Mouse (Mus musculus) large intestine, adult 2 months (tissue): ENCODE results near the gene Hes2. TPM values are rescaled to one million over a fixed set of nuclear protein-coding genes. Genes with fewer than 3 reads are reported as not detected.

Experiments
- DNase-seq: peaks from one replicate; pipeline ENCODE4 v3.0.0-alpha.2; 2012; ENCODE audit warnings: low read depth, low spot score
- WGBS: fragments of 180-500 bp; shearing (Covaris S2); methylation state at CpG from one replicate; pipeline ENCODE4 v1.1.7; 2018; 5-methylcytosine and 5-hydroxymethylcytosine counted together
- polyA plus RNA-seq: library from polyadenylated mRNA; depleted of rRNA; stranded (reverse); fragments of >200 nt; gene quantifications from 2 replicates; pipeline ENCODE4 v1.2.3, GENCODE M21; 2012; rRNA removed

Hes2 gene
- polyA plus RNA-seq: 7.5 and 17.1 TPM in 2 replicates

GRCm38 (mm10) chr4:152158585-152159284, at the start of gene Hes2:
Hes2 (plus strand) TSS chr4:152158867.
- DNase-seq: no peak
- WGBS: 2% methylated on average over 35 of the region's 35 CpGs

GRCm38 (mm10) chr4:152109509-152109908, 49.2 kb upstream of the Hes2 start:
- WGBS: 71% methylated on average over 3 of the region's 3 CpGs
- DNase-seq: no peak

GRCm38 (mm10) chr4:152110689-152111088, 48.0 kb upstream of the Hes2 start:
- no peak for DNase-seq
- WGBS: 95% methylated on average over 4 of the region's 4 CpGs

GRCm38 (mm10) chr4:152112329-152112728, 46.3 kb upstream of the Hes2 start:
- 85% methylated on average over 9 of the region's 9 CpGs for WGBS
- DNase-seq: no peak

GRCm38 (mm10) chr4:152114080-152114479, 44.6 kb upstream of the Hes2 start:
- no peak for DNase-seq
- WGBS: 90% methylated on average over 16 of the region's 16 CpGs

GRCm38 (mm10) chr4:152115921-152116612, 42.6 kb upstream of the Hes2 start, which contains the start of gene Tnfrsf25:
Tnfrsf25 (plus strand) TSS chr4:152115934.
- DNase-seq: no peak
- 31% methylated on average over 30 of the region's 30 CpGs for WGBS

- no peak for DNase-seq
These were observed 41.1 kb upstream of the Hes2 start for GRCm38 (mm10) chr4:152117538-152117937.

GRCm38 (mm10) chr4:152119396-152120292, 39.0 kb upstream of the Hes2 start:
- DNase-seq: no peak
- 33% methylated on average over 39 of the region's 39 CpGs for WGBS

More at GRCm38 (mm10) chr4:152117538-152117937, 41.1 kb upstream of the Hes2 start:
- 38% methylated on average over 9 of the region's 9 CpGs for WGBS

- no peak for DNase-seq
- WGBS: 11% methylated on average over 31 of the region's 31 CpGs
These were observed 38.1 kb upstream of the Hes2 start for GRCm38 (mm10) chr4:152120311-152121182.

GRCm38 (mm10) chr4:152121183-152121505, 37.5 kb upstream of the Hes2 start:
- DNase-seq: no peak
- 13% methylated on average over 12 of the region's 12 CpGs for WGBS

GRCm38 (mm10) chr4:152124361-152124961, 34.2 kb upstream of the Hes2 start:
- DNase-seq: no peak
- WGBS: 61% methylated on average over 13 of the region's 13 CpGs

GRCm38 (mm10) chr4:152125161-152126025, 33.3 kb upstream of the Hes2 start:
- WGBS: 64% methylated on average over 56 of the region's 56 CpGs
- no peak for DNase-seq

- 70% methylated on average over 65 of the region's 65 CpGs for WGBS
- DNase-seq: no peak
These were observed 32.4 kb upstream of the Hes2 start for GRCm38 (mm10) chr4:152126026-152126920.

GRCm38 (mm10) chr4:152127884-152128283, 30.8 kb upstream of the Hes2 start:
- DNase-seq: no peak
- 77% methylated on average over 11 of the region's 11 CpGs for WGBS

GRCm38 (mm10) chr4:152128784-152129183, 29.9 kb upstream of the Hes2 start:
- 33% methylated on average over 5 of the region's 5 CpGs for WGBS
- no peak for DNase-seq

GRCm38 (mm10) chr4:152129395-152129930, 29.2 kb upstream of the Hes2 start:
- WGBS: 68% methylated on average over 13 of the region's 13 CpGs

More at GRCm38 (mm10) chr4:152129395-152129930, 29.2 kb upstream of the Hes2 start:
- no peak for DNase-seq
